In genomic region chr2:69045926-69046325, GRCm38 (mm10) we compare ENCODE assay signal across 22 mouse cellular contexts.
"Had no signal": no experiment of that assay in that cellular context is flagged by ENCODE, and none has a peak within 500 bp of the region (broad histone marks: within the 10 kb centered on the region; RNA-seq: fewer than 3 reads in every experiment).

No protein-coding gene starts in this region.

- H3K4me1 ChIP-seq: liver, embryonic 15.5 days; stomach, embryonic 15.5 days had no signal

- H3K36me3 ChIP-seq: liver, embryonic 15.5 days; lung, embryonic 15.5 days; midbrain, embryonic 13.5 days; neural tube, embryonic 13.5 days; neural tube, embryonic 15.5 days; stomach, embryonic 15.5 days had no signal

- DNase-seq: liver, postnatal 0 days; lung, adult 2 months; lung, postnatal 14 days; lung, postnatal 36 days; retina, postnatal 1 day; right cerebral cortex, adult 18-20 months; right cerebral cortex, postnatal 25 days; thymus, adult 18-20 months; thymus, postnatal 14 days; thymus, postnatal 36 days had no signal

- H3K9ac ChIP-seq: liver, embryonic 15.5 days; liver, postnatal 0 days; lung, embryonic 15.5 days; midbrain, embryonic 13.5 days; neural tube, embryonic 13.5 days; neural tube, embryonic 15.5 days; stomach, embryonic 15.5 days had no signal

- H3K27ac ChIP-seq: liver, embryonic 15.5 days; lung, embryonic 15.5 days; macrophage; midbrain, embryonic 13.5 days; neural tube, embryonic 13.5 days; neural tube, embryonic 15.5 days; stomach, embryonic 15.5 days had no signal

- H3K4me2 ChIP-seq: liver, embryonic 15.5 days; lung, embryonic 15.5 days; midbrain, embryonic 11.5 days; midbrain, embryonic 13.5 days; neural tube, embryonic 13.5 days; neural tube, embryonic 15.5 days; stomach, embryonic 15.5 days had no signal

- H3K4me3 ChIP-seq: liver, embryonic 15.5 days; lung, embryonic 15.5 days; megakaryocyte, embryonic 14.5 days; midbrain, embryonic 13.5 days; myocyte; neural tube, embryonic 13.5 days; neural tube, embryonic 15.5 days; stomach, embryonic 15.5 days had no signal

- ATAC-seq: liver, postnatal 0 days; lung, postnatal 0 days; midbrain, embryonic 13.5 days; midbrain, embryonic 16.5 days had no signal

- H3K27me3 ChIP-seq: liver, embryonic 15.5 days; lung, embryonic 15.5 days; megakaryocyte, embryonic 14.5 days; midbrain, embryonic 13.5 days; neural tube, embryonic 13.5 days; neural tube, embryonic 15.5 days; stomach, embryonic 15.5 days had no signal

- H3K9me3 ChIP-seq: liver, embryonic 15.5 days; lung, embryonic 15.5 days; megakaryocyte, embryonic 14.5 days; midbrain, embryonic 13.5 days; neural tube, embryonic 13.5 days; neural tube, embryonic 15.5 days; stomach, embryonic 15.5 days had no signal
